Mouse (Mus musculus): ENCODE measurements around the gene Cd180.

Cd180 gene

GRCm38 (mm10) chr13:102739720-102740535, 46.6 kb downstream of the Cd180 start:
- in situ Hi-C loops (cut with MboI) = loop anchor here (5.0 kb wide), 1 partner anchor 58 kb away; no protein-coding TSS in a partner anchor

- in situ Hi-C loops (cut with MboI) = loop anchor here (5.0 kb wide), 1 partner anchor 62 kb away; no protein-coding TSS in a partner anchor
These were observed 51.3 kb downstream of the Cd180 start for GRCm38 (mm10) chr13:102744481-102745269.

- in situ Hi-C loops (cut with MboI) = no loop called here
These were observed 51.9 kb downstream of the Cd180 start for GRCm38 (mm10) chr13:102745270-102745600.

- in situ Hi-C loops (cut with MboI) = no loop called here
These were observed 52.4 kb downstream of the Cd180 start for GRCm38 (mm10) chr13:102745626-102746342.

GRCm38 (mm10) chr13:102746803-102747561, 53.6 kb downstream of the Cd180 start:
- in situ Hi-C loops (cut with MboI) = no loop called here

GRCm38 (mm10) chr13:102749194-102749593, 55.8 kb downstream of the Cd180 start:
- in situ Hi-C loops (cut with MboI) = no loop called here

GRCm38 (mm10) chr13:102749891-102750290, 56.5 kb downstream of the Cd180 start:
- in situ Hi-C loops (cut with MboI) = no loop called here

- in situ Hi-C loops (cut with MboI) = no loop called here
These were observed 60.6 kb downstream of the Cd180 start for GRCm38 (mm10) chr13:102753714-102754556.

GRCm38 (mm10) chr13:102755124-102755523, 61.8 kb downstream of the Cd180 start:
- in situ Hi-C loops (cut with MboI) = no loop called here

GRCm38 (mm10) chr13:102756071-102756470, 62.7 kb downstream of the Cd180 start:
- in situ Hi-C loops (cut with MboI) = no loop called here

- in situ Hi-C loops (cut with MboI) = no loop called here
These were observed 64.7 kb downstream of the Cd180 start for GRCm38 (mm10) chr13:102758021-102758420.

GRCm38 (mm10) chr13:102761410-102761809, 68.1 kb downstream of the Cd180 start:
- in situ Hi-C loops (cut with MboI) = no loop called here

GRCm38 (mm10) chr13:102762203-102762602, 68.8 kb downstream of the Cd180 start:
- in situ Hi-C loops (cut with MboI) = no loop called here

- in situ Hi-C loops (cut with MboI) = no loop called here
These were observed 70.9 kb downstream of the Cd180 start for GRCm38 (mm10) chr13:102764218-102764617.

GRCm38 (mm10) chr13:102765216-102765615, 71.9 kb downstream of the Cd180 start:
- in situ Hi-C loops (cut with MboI) = no loop called here

- in situ Hi-C loops (cut with MboI) = no loop called here
These were observed 73.8 kb downstream of the Cd180 start for GRCm38 (mm10) chr13:102767110-102767509.

- in situ Hi-C loops (cut with MboI) = no loop called here
These were observed 75.2 kb downstream of the Cd180 start for GRCm38 (mm10) chr13:102768512-102768911.

GRCm38 (mm10) chr13:102770194-102770593, 76.8 kb downstream of the Cd180 start:
- in situ Hi-C loops (cut with MboI) = no loop called here

GRCm38 (mm10) chr13:102773169-102773568, 79.8 kb downstream of the Cd180 start:
- in situ Hi-C loops (cut with MboI) = no loop called here

- in situ Hi-C loops (cut with MboI) = no loop called here
These were observed 81.4 kb downstream of the Cd180 start for GRCm38 (mm10) chr13:102774786-102775201.

GRCm38 (mm10) chr13:102775506-102775905, 82.1 kb downstream of the Cd180 start:
- in situ Hi-C loops (cut with MboI) = no loop called here
